Mouse (Mus musculus) lung, postnatal 4 days (tissue): ENCODE measurements around the gene Pde3a.

Experiments used
- DNase-seq, 2 experiments: peaks; one replicate each; pipeline ENCODE4 v3.0.0; 2021

Gene Pde3a

GRCm38 (mm10) chr6:141405496-141405895 is 156.4 kb downstream of the Pde3a start:
- no peak for DNase-seq

DNA sequence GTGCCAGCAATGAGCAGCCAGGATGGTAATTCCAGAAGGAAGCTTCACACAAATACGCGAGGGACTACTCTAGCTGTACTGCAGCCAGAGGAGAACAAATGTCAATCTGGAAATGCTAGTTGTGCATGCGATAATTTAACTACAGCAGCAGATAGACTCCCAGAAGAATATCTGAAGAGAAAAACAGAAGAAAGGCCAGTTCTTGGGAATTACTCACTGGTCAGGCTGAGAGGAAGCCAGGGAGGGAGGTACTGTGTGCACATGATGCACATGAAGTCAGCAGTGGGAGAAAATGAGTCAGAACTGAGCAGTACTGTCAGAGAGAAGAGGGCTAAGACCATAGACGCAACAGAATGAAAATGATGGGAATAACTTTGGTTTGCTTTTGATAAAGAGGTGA is 159.7 kb downstream of the Pde3a start:
- no peak for DNase-seq

GRCm38 (mm10) chr6:141410836-141411235 is 161.8 kb downstream of the Pde3a start:
- no peak for DNase-seq

DNA sequence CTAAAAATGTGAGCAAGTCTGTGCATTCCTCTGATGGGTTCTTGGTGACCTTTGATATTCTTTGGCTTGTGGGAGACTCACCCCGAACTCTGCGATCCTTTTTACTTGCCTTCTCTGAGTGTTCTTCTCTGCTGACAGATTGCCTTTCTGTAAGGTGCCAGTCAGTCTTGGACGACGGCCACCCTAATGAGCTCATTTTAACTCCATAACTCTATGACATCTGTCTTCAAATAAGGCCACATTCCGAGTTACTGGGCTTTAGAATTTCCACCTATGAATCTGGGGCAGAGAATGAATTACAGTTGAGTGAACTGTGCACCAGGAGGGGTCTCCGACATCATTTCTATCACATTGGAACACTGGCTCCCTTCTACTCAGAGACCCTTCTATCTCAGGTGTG is 176.0 kb downstream of the Pde3a start:
- DNase-seq = no peak

DNA sequence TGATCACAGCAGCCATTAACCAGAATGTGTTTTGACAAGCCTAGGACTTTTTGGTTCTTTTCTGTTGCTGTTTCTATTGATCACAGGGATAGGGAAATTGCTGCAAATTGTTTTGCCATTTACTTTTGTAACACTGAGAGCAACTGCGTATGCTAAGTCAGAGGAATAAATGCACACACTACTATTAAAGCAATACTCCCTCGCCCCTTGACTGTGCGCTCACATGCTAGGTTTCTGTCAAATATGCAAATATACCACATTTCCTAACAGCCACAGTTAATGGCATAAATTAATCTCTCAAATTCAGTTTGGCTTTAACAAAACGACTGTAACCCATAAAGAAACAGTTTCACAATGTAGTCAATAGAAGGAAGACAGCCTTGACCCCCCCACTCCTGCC is 179.5 kb downstream of the Pde3a start:
- no peak for DNase-seq

- no peak for DNase-seq
Measured at GRCm38 (mm10) chr6:141430134-141430533, 181.1 kb downstream of the Pde3a start.

- no peak for DNase-seq
Measured at GRCm38 (mm10) chr6:141432271-141432974, 183.4 kb downstream of the Pde3a start.

DNA sequence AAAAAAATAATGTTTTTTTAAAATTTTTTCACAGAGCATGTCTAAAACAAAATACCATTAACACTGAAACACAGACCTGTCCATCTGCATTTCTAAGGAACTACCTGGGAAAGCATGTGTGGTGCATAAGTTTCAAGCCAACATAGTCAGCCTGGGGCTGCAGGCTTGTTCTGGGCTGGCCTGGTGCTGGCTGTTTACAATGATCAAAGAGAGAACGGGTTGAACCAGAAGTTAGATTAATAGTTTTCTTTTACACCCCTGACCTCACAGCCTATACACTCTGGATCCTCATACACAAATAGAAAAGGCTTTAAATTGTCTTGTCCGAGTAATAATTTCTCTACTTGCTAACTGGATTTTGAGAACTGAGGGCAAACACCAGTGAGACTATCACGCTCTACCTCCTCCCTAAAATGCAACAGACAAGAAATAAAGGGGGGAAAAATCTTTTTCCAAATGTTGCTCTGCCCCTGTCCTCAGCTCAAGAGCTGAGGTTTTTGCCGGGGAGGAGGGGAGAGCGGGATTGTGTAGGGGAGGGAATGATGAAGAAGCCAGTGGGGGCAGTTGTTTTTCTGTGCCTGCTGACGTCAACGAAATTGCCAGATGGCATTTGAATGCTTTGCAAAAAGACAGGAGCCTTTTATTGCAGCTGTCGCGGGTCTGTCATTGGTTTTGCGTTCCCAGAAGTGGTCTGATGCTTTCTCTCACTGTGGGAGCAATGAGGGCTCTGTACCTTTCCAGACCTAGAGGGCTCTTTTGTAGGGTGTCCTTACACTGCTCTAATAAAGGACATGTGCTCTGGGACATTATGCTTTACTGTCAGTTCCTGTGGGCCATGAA is 185.1 kb downstream of the Pde3a start:
- DNase-seq = no peak

- no peak for DNase-seq
Measured at GRCm38 (mm10) chr6:141435160-141435559, 186.1 kb downstream of the Pde3a start.

DNA sequence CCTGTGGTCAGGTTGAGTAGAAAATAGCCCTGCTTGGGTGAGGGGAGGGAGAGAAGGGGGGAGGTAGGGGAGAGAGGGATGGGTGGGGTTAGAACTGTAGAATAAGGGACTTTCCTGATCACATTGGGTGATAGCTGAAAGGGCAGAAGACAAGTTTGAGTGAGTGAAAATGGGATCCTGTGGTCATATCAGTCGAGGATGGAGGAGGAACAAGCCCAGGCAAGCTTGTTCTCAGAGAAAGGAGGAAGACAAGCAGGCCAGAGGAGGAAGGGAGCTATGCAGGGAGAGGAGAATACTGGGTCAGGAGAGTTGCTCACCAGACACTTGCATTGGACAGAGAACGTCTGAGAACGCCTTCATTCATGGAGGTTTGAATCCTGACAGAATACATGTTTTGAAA is 190.9 kb downstream of the Pde3a start:
- no peak for DNase-seq

- peak; percentile 64 to 75 for DNase-seq
Measured at GRCm38 (mm10) chr6:141447547-141447946, 198.5 kb downstream of the Pde3a start.

GRCm38 (mm10) chr6:141448886-141449285 is 199.8 kb downstream of the Pde3a start:
- DNase-seq = no peak

DNA sequence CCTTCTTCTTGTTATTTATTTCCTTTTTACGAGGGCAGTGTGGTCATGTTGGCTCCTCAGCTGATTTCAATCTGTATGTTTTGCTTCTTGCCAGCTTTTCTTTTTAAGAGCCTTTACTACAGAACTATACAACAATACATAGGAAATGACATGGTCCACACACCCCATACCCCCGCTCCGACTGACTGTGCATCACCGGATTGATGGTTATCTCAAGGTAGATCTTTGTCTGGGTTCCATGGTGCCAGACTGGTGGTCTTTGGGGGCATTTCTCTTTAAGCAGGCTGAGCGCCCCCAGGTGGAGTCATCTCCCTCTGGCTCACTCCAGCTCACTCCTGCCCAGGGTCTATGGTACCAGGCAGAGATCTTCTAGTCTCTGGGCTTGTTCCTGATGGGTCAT is 206.3 kb downstream of the Pde3a start:
- DNase-seq = no peak

DNA sequence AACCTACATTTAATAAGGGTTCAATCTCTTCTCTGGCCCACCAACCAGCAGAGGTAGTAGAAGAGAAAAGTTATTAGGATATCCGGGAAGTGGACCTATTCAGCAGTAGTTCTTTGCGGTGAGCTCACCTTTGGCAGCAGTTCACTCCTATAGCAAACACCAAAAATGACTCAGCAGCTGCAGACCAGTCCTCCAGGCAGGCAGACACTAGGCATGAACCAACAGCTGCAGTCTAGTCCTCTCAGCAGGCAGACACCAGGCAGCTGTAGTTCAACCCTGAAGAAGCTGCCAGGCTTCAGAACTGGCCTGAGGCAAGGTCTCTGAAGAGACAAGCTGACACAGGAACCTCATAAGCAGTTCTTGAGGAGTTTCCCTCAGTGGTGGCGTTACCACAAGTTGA is 207.5 kb downstream of the Pde3a start:
- DNase-seq = no peak

GRCm38 (mm10) chr6:141470251-141470650 is 221.2 kb downstream of the Pde3a start:
- no peak for DNase-seq

- DNase-seq = no peak
Measured at GRCm38 (mm10) chr6:141474223-141474622, 225.2 kb downstream of the Pde3a start.

DNA sequence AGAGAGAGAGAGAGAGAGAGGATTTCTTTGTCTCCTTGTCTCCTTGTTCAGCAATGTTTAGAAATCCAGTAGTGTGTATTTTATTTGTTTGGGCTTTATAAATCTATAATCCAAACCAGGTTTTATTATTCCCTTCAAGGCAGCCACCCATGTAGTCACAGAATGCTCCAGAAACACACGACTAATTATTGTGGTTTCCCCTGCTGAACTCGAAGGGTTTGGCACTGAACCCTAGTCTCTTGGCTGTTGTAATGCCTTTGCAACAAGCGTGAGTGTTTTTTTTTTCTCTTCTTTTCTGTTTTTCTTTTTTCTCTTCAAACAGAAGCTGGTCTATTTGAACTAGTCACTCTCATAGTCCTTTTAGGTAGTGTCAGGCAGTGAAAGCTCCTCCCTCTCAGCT is 225.6 kb downstream of the Pde3a start:
- DNase-seq = no peak

DNA sequence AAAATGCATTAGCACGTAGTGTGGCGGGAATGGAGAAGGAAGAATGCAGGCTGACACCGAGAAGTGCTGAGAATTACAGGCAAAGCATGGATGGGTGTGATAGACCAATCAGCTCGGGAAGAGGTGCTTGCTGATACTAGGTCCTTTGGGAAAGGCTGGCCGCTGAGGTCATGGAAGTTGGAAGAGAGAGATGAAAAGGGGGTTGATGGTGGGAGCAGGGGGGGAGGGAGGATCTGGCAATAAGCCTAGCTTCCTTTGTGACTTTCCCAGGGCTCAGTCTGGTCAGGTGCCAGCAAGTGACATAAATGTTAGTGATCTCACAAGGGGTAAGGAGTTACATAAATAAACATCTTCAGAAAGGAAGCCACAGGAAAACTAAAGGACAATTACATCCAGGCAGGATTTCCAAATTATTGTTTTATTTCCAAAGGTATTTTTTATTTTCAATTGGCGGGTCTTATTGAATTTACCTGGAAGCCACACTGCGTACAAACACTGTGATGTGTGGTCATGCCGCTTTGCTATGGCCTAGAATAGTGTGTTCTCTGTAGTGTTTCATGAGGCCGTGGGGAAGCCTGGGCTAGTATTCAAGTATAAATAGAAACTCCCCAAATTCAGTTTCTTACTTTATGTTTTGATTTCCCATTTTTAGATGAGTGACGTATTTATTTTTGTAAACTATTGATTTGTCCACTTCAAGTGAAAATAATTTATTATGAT is 236.4 kb downstream of the Pde3a start:
- peak; percentile 78 to 80 for DNase-seq

DNA sequence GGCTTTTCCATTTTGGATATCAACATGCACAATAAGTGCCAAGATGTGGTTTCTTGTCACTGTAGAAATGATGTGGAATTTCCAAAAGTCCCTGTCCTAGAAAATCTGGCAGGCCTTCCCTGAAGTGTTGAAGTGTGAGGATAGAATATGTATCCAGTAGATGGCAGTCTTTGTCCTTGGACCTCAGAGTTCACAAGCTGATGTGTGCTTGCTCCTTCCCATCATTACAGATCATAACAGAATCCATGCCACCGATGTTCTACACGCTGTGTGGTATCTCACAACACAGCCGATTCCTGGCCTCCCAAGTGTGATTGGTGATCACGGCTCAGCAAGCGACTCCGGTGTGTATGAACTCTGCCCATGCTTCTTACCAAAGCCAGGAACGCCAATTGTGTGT is 238.2 kb downstream of the Pde3a start:
- DNase-seq = peak in 1 of 2 experiments; percentile 6

DNA sequence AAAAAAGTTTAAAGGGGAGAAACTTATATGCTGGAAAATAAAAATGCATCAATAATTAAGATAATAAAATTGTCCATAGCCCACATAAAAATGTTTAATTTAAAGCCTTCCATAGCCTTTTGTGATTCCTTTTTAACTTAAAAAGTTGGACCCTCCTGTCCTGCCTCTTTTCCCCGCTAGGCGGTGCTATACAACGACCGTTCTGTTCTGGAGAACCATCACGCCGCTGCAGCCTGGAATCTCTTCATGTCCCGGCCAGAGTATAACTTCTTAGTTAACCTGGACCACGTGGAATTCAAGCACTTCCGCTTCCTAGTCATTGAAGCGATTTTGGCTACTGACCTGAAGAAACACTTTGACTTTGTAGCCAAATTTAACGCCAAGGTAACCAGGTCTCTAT is 239.6 kb downstream of the Pde3a start:
- DNase-seq = peak; percentile 32 to 58

GRCm38 (mm10) chr6:141494909-141495308 is 245.8 kb downstream of the Pde3a start:
- DNase-seq = no peak

DNA sequence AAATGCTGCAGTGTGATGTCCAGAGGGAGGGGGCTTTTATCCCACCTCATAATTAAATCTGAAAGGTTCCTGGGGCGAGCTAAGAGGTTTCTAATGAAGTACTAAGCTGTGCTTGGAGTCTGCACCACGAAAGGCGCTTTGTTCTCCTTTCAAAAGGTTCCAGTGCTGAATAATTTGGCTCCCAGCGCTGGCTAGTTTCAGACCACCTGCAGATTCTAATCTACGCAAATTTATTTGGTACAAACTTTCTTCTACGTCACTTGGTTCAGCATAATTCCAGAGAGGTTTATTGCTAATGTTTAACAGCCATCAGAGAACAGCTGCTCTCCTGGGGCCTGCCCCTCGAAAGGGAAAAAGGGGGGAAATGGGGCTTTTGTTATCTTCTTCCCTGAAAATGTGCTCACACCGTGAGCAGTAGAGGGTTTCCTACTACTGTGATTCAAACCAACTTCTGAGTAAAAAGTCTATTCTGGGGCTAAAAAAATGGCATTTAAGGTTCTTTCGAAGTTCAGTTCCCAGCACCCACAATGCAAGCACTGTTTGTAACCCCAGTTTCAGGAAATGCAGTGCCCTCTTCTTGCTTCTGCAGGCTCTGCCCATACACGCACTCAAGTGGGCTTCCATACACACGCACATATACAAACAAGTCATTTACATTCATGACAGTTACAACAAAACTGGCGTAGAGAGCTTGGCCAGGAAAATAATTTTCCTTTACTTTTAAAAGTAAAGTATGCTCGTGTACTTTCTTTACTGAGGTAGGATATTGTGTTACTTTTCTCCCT is 246.8 kb downstream of the Pde3a start:
- no peak for DNase-seq

DNA sequence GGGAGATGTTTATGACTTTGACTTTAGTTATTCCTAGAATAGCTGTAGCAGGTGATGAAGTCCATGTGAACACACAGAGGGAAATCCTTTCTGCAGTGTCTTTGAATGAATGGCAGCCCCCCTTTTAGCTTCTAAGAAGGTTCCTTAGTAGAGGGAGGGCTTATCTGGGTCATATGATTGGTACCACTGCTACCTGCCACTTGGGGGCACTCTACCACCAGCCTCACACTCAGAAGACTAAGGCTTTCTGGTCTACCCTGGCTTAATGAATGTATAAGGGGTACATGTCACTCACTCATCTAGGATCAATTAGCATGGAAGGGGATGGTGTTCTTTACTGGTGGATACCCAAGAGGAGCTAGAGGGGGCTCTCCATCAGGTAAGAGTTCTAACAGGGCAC is 250.4 kb downstream of the Pde3a start:
- DNase-seq = no peak
